Mouse (Mus musculus): Measurements from ENCODE around the gene Vwa3b. TPM values are rescaled to one million over a fixed set of nuclear protein-coding genes. Genes with fewer than 3 reads are reported as not detected.

The Vwa3b gene
- total RNA-seq, 1 experiment: 17.5 TPM

- H3K36me3 ChIP-seq (ENCODE audit: control insufficient read depth, insufficient read depth, low read length, poor library complexity, severe bottlenecking): no peaks in the 10 kb centered on the region
- in situ Hi-C loops (cut with MboI; ENCODE audit: low sequenced_read_pairs in 2 of 2, unreplicated experiment in 2 of 2): no loop called here
- H3K4me3 ChIP-seq (ENCODE audit: insufficient read depth in 1 of 2, low read depth in 1 of 2, low read length in 2 of 2, poor library complexity in 1 of 2, severe bottlenecking in 1 of 2): no peak overlapping the region
- H3K9ac ChIP-seq (ENCODE audit: insufficient read depth, low read depth, low read length, poor library complexity, severe bottlenecking): no peak overlapping the region
- H3K4me1 ChIP-seq (ENCODE audit: control insufficient read depth in 2 of 2, insufficient read depth in 2 of 2, low read length in 2 of 2, poor library complexity in 1 of 2): peaks cover 7 to 38% of the 10 kb centered on the region in 2 experiments
- H3K27ac ChIP-seq (ENCODE audit: insufficient read depth, low read depth, low read length, poor library complexity, severe bottlenecking): no peak overlapping the region
- TF ChIP-seq ZNF384 (IDR thresholded peaks at IDR 0.05; ENCODE audit: low read depth, low read length) (no peak), CHD2 (IDR thresholded peaks at IDR 0.05; ENCODE audit: low read depth, low read length) (no peak), MAFK (IDR thresholded peaks at IDR 0.05; ENCODE audit: insufficient read depth, low read depth, low read length) (no peak), HCFC1 (IDR thresholded peaks at IDR 0.05; ENCODE audit: borderline replicate concordance, insufficient read depth, low read length) (no peak), ZC3H11A (IDR thresholded peaks at IDR 0.05; ENCODE audit: borderline replicate concordance, low read depth, low read length) (no peak)
- H3K9me3 ChIP-seq (ENCODE audit: control insufficient read depth, insufficient read depth, low read depth, low read length): no peaks in the 10 kb centered on the region
- DNase-seq (ENCODE audit: low read depth, low spot score): no peak
Observed at GRCm38 (mm10) chr1:37080442-37080841, 54.0 kb downstream of the Vwa3b start.

GRCm38 (mm10) chr1:37081376-37082214 is 55.2 kb downstream of the Vwa3b start:
- Histone ChIP-seq H3K9me3 (ENCODE audit: control insufficient read depth, insufficient read depth, low read depth, low read length) (no peaks in the 10 kb centered on the region), H3K4me1 (ENCODE audit: control insufficient read depth in 2 of 2, insufficient read depth in 2 of 2, low read length in 2 of 2, poor library complexity in 1 of 2) (peaks cover 8 to 41% of the 10 kb centered on the region in 2 experiments; a peak in 3 of 4 replicates), H3K4me3 (ENCODE audit: insufficient read depth in 1 of 2, low read depth in 1 of 2, low read length in 2 of 2, poor library complexity in 1 of 2, severe bottlenecking in 1 of 2) (no peak overlapping the region), H3K9ac (ENCODE audit: insufficient read depth, low read depth, low read length, poor library complexity, severe bottlenecking) (no peak overlapping the region), H3K27ac (ENCODE audit: insufficient read depth, low read depth, low read length, poor library complexity, severe bottlenecking) (no peak overlapping the region), H3K36me3 (ENCODE audit: control insufficient read depth, insufficient read depth, low read length, poor library complexity, severe bottlenecking) (no peaks in the 10 kb centered on the region)
- in situ Hi-C loops (cut with MboI; ENCODE audit: low sequenced_read_pairs in 2 of 2, unreplicated experiment in 2 of 2): no loop called here
- TF ChIP-seq ZNF384 (IDR thresholded peaks at IDR 0.05; ENCODE audit: low read depth, low read length) (no peak), HCFC1 (IDR thresholded peaks at IDR 0.05; ENCODE audit: borderline replicate concordance, insufficient read depth, low read length) (no peak), ZC3H11A (IDR thresholded peaks at IDR 0.05; ENCODE audit: borderline replicate concordance, low read depth, low read length) (no peak), CHD2 (IDR thresholded peaks at IDR 0.05; ENCODE audit: low read depth, low read length) (no peak), MAFK (IDR thresholded peaks at IDR 0.05; ENCODE audit: insufficient read depth, low read depth, low read length) (no peak)
- no peak for DNase-seq (ENCODE audit: low read depth, low spot score)

- Histone ChIP-seq H3K9me3 (ENCODE audit: control insufficient read depth, insufficient read depth, low read depth, low read length) (no peaks in the 10 kb centered on the region), H3K4me3 (ENCODE audit: insufficient read depth in 1 of 2, low read depth in 1 of 2, low read length in 2 of 2, poor library complexity in 1 of 2, severe bottlenecking in 1 of 2) (no peak overlapping the region), H3K27ac (ENCODE audit: insufficient read depth, low read depth, low read length, poor library complexity, severe bottlenecking) (no peak overlapping the region), H3K36me3 (ENCODE audit: control insufficient read depth, insufficient read depth, low read length, poor library complexity, severe bottlenecking) (no peaks in the 10 kb centered on the region), H3K9ac (ENCODE audit: insufficient read depth, low read depth, low read length, poor library complexity, severe bottlenecking) (no peak overlapping the region), H3K4me1 (ENCODE audit: control insufficient read depth in 2 of 2, insufficient read depth in 2 of 2, low read length in 2 of 2, poor library complexity in 1 of 2) (peaks cover 8 to 40% of the 10 kb centered on the region in 2 experiments; a peak in 3 of 4 replicates)
- in situ Hi-C loops (cut with MboI; ENCODE audit: low sequenced_read_pairs in 2 of 2, unreplicated experiment in 2 of 2): no loop called here
- TF ChIP-seq MAFK (IDR thresholded peaks at IDR 0.05; ENCODE audit: insufficient read depth, low read depth, low read length) (no peak), ZC3H11A (IDR thresholded peaks at IDR 0.05; ENCODE audit: borderline replicate concordance, low read depth, low read length) (no peak), HCFC1 (IDR thresholded peaks at IDR 0.05; ENCODE audit: borderline replicate concordance, insufficient read depth, low read length) (no peak), ZNF384 (IDR thresholded peaks at IDR 0.05; ENCODE audit: low read depth, low read length) (no peak), CHD2 (IDR thresholded peaks at IDR 0.05; ENCODE audit: low read depth, low read length) (no peak)
- no peak for DNase-seq (ENCODE audit: low read depth, low spot score)
Observed at GRCm38 (mm10) chr1:37082215-37082464, 55.7 kb downstream of the Vwa3b start.

GRCm38 (mm10) chr1:37084075-37084474 is 57.7 kb downstream of the Vwa3b start:
- Histone ChIP-seq H3K36me3 (ENCODE audit: control insufficient read depth, insufficient read depth, low read length, poor library complexity, severe bottlenecking) (no peaks in the 10 kb centered on the region), H3K4me3 (ENCODE audit: insufficient read depth in 1 of 2, low read depth in 1 of 2, low read length in 2 of 2, poor library complexity in 1 of 2, severe bottlenecking in 1 of 2) (no peak overlapping the region), H3K9ac (ENCODE audit: insufficient read depth, low read depth, low read length, poor library complexity, severe bottlenecking) (no peak overlapping the region), H3K4me1 (ENCODE audit: control insufficient read depth in 2 of 2, insufficient read depth in 2 of 2, low read length in 2 of 2, poor library complexity in 1 of 2) (peaks cover 17 to 47% of the 10 kb centered on the region in 2 experiments), H3K9me3 (ENCODE audit: control insufficient read depth, insufficient read depth, low read depth, low read length) (no peaks in the 10 kb centered on the region), H3K27ac (ENCODE audit: insufficient read depth, low read depth, low read length, poor library complexity, severe bottlenecking) (no peak overlapping the region)
- TF ChIP-seq CHD2 (IDR thresholded peaks at IDR 0.05; ENCODE audit: low read depth, low read length) (no peak), MAFK (IDR thresholded peaks at IDR 0.05; ENCODE audit: insufficient read depth, low read depth, low read length) (no peak), HCFC1 (IDR thresholded peaks at IDR 0.05; ENCODE audit: borderline replicate concordance, insufficient read depth, low read length) (no peak), ZNF384 (IDR thresholded peaks at IDR 0.05; ENCODE audit: low read depth, low read length) (no peak), ZC3H11A (IDR thresholded peaks at IDR 0.05; ENCODE audit: borderline replicate concordance, low read depth, low read length) (no peak)
- in situ Hi-C loops (cut with MboI; ENCODE audit: low sequenced_read_pairs in 2 of 2, unreplicated experiment in 2 of 2): no loop called here
- no peak for DNase-seq (ENCODE audit: low read depth, low spot score)

All from ES-E14 (cell line).